Mouse (Mus musculus): ENCODE results near the gene Asic5. TPM values are rescaled to one million over a fixed set of nuclear protein-coding genes. Genes with fewer than 3 reads are reported as not detected.

Asic5 gene
- total and polyA plus RNA-seq, 2 experiments from 2014 or later: not detected

DNA sequence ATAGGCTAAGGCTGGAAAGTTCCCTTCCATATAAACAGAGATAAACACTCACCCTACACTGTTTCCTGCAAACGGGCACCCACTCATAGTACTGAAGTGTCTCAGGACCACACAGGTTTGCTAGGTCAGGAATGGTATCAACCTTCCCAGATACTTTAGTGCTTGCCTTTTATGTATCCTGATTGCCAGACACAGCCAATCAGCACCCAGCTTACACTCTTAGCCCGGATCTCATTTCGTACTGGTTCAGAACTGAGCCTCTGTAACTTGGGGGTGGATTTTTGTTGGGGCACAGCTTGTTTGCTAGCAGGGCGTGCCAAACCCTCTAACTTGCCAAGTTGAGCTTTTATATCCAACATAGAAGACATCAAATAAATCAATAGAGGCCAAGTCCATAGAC lies 6.5 kb upstream of the Asic5 start:
- H3K27ac ChIP-seq (ENCODE audit: low read depth): no peak overlapping the region
- no peak overlapping the region for H3K4me3 ChIP-seq (ENCODE audit: low read depth, low read length)
- no peaks in the 10 kb centered on the region for H3K9me3 ChIP-seq (replicated peaks; ENCODE audit: control insufficient read depth, low read length)
- H3K4me2 ChIP-seq (ENCODE audit: low read depth, low read length): no peak overlapping the region
- DNase-seq (ENCODE audit: low spot score): no peak
- no peak overlapping the region for H3K9ac ChIP-seq (replicated peaks; ENCODE audit: low read depth, low read length)
- no peaks in the 10 kb centered on the region for H3K27me3 ChIP-seq (ENCODE audit: control insufficient read depth, insufficient read depth, low read length)
- TF ChIP-seq CTCF (IDR thresholded peaks at IDR 0.05; ENCODE audit: low read depth): no peak
- TF ChIP-seq EP300 (IDR thresholded peaks at IDR 0.05; ENCODE audit: low read depth): no peak
- no peaks in the 10 kb centered on the region for H3K4me1 ChIP-seq (ENCODE audit: control insufficient read depth, insufficient read depth)
- H3K36me3 ChIP-seq (replicated peaks; ENCODE audit: control insufficient read depth, insufficient read depth, low read length): no peaks in the 10 kb centered on the region
- no peak for ATAC-seq (ENCODE audit: insufficient read depth, low read depth)
- 52% methylated on average over 4 of the region's 4 CpGs for WGBS

DNA sequence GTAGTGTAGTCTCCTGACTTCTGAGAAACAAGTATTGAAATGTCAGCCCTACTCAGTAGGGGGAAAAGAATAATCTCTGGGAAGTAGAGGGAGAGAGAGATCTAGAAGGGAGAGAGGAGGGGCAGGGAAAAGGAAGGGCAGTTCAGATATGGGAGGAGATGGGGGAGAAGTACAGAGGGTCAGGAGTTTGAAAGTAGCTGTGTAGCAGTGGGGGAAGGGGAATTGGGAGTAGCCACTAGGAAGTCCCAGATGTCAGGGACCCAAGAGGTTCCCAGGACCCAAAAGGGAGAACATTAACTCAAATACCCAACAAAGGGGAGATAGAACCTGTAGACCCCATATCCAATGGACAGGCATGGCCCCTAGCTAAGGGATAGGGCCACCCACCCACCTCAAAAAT lies 6.0 kb upstream of the Asic5 start, which contains the start of gene Tdo2:
Tdo2 (minus strand) TSS at position 101 of the 400 bp plus-strand sequence.
- Histone ChIP-seq H3K27me3 (ENCODE audit: control insufficient read depth, insufficient read depth, low read length) (no peaks in the 10 kb centered on the region), H3K27ac (ENCODE audit: low read depth) (no peak within 1 kb of the TSS), H3K4me2 (ENCODE audit: low read depth, low read length) (no peak within 1 kb of the TSS), H3K4me3 (ENCODE audit: low read depth, low read length) (no peak within 1 kb of the TSS), H3K36me3 (replicated peaks; ENCODE audit: control insufficient read depth, insufficient read depth, low read length) (no peaks in the 10 kb centered on the region), H3K4me1 (ENCODE audit: control insufficient read depth, insufficient read depth) (no peaks in the 10 kb centered on the region), H3K9me3 (replicated peaks; ENCODE audit: control insufficient read depth, low read length) (no peaks in the 10 kb centered on the region), H3K9ac (replicated peaks; ENCODE audit: low read depth, low read length) (no peak within 1 kb of the TSS)
- no peak for DNase-seq (ENCODE audit: low spot score)
- ATAC-seq (ENCODE audit: insufficient read depth, low read depth): no peak
- TF ChIP-seq EP300 (IDR thresholded peaks at IDR 0.05; ENCODE audit: low read depth) (no peak), CTCF (IDR thresholded peaks at IDR 0.05; ENCODE audit: low read depth) (no peak)

DNA sequence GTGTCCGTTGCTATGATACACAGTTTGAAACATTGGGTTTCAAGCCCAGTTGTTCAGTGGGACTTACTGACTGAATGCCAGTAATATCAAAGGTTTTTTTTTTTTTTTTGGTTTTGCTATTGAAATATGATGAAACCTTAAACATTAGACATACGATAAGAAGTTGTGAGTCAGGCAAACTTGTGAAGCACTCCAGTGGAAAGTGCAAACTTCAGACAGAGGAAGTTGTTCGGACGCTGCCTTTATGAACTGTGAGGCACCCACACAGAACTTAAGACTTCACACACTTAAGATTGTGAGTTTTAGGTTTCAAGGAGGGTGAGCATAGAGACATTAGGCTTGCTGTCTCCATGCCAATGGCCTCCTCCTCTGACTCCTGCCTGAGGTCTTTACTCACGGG lies 514 bp upstream of the Asic5 start:
- WGBS: 76% methylated on average over 5 of the region's 5 CpGs
- TF ChIP-seq CTCF (IDR thresholded peaks at IDR 0.05; ENCODE audit: low read depth) (no peak), EP300 (IDR thresholded peaks at IDR 0.05; ENCODE audit: low read depth) (no peak)
- H3K27ac ChIP-seq (ENCODE audit: low read depth): no peak overlapping the region
- no peak overlapping the region for H3K4me3 ChIP-seq (ENCODE audit: low read depth, low read length)
- H3K27me3 ChIP-seq (ENCODE audit: control insufficient read depth, insufficient read depth, low read length): no peaks in the 10 kb centered on the region
- no peaks in the 10 kb centered on the region for H3K4me1 ChIP-seq (ENCODE audit: control insufficient read depth, insufficient read depth)
- DNase-seq (ENCODE audit: low spot score) (no peak), ATAC-seq (ENCODE audit: insufficient read depth, low read depth) (no peak)
- no peaks in the 10 kb centered on the region for H3K36me3 ChIP-seq (replicated peaks; ENCODE audit: control insufficient read depth, insufficient read depth, low read length)
- no peak overlapping the region for H3K4me2 ChIP-seq (ENCODE audit: low read depth, low read length)
- no peaks in the 10 kb centered on the region for H3K9me3 ChIP-seq (replicated peaks; ENCODE audit: control insufficient read depth, low read length)
- H3K9ac ChIP-seq (replicated peaks; ENCODE audit: low read depth, low read length): no peak overlapping the region

DNA sequence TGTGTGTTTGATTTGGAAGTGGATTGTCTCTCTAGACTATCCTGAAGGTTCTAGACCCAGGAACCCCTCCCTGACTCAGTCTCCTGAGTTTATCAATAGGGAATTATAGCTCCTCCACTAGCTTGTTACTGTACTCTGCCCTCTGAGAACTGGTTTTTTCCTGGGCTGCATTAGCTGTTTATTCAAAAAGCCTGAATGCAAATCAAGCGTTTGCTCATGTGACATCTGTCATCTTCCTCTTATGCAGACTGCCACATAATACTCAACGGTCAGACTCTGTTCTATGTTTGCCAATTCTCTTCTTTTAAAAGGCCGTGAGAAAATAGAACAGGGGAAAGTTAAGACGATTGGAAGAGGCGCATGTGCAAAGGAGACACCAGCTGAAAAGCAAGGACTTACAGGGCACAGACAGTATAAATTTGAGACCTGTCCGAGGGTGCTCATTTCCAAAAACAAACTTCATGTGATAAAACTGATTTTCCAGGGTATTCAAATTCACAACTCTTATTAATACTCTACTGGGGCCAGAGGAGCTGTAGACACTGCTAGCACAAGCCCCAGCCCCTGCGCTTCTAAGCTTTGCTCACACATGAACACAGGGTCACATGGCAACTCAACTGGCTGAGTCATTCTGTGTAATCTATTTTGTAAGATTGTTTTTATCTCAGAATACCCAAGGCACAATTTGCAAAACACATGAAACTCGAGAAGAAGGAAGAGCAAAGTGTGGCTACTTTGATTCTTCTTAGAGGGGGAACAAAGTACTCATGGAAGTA lies 1.2 kb downstream of the Asic5 start:
- no peaks in the 10 kb centered on the region for H3K9me3 ChIP-seq (replicated peaks; ENCODE audit: control insufficient read depth, low read length)
- H3K4me2 ChIP-seq (ENCODE audit: low read depth, low read length): no peak overlapping the region
- DNase-seq (ENCODE audit: low spot score) (no peak), ATAC-seq (ENCODE audit: insufficient read depth, low read depth) (no peak)
- H3K4me3 ChIP-seq (ENCODE audit: low read depth, low read length): no peak overlapping the region
- WGBS: 63% methylated on average over 8 of the region's 8 CpGs
- H3K4me1 ChIP-seq (ENCODE audit: control insufficient read depth, insufficient read depth): no peaks in the 10 kb centered on the region
- no peaks in the 10 kb centered on the region for H3K27me3 ChIP-seq (ENCODE audit: control insufficient read depth, insufficient read depth, low read length)
- no peak overlapping the region for H3K9ac ChIP-seq (replicated peaks; ENCODE audit: low read depth, low read length)
- no peak for TF ChIP-seq EP300 (IDR thresholded peaks at IDR 0.05; ENCODE audit: low read depth)
- H3K36me3 ChIP-seq (replicated peaks; ENCODE audit: control insufficient read depth, insufficient read depth, low read length): no peaks in the 10 kb centered on the region
- H3K27ac ChIP-seq (ENCODE audit: low read depth): no peak overlapping the region

DNA sequence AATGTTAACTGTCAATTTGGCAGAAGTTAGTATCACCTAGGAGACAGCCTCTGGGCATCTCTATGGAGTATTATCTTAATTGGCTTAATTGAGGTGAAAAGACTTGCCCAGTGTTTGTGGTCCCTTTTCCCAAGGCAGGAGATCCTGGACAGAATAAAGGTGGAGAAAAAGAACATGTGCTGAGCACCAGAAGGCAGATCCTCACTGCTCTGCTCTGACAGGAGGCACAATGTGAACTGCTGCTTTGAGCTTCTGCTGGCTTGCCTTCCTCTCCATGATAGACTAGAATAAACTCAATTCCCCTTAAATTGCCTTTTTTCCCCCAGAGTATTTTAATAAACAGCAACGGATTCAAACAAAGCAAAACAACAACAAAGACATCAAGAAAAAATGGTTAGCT lies 3.0 kb downstream of the Asic5 start:
- DNase-seq (ENCODE audit: low spot score) (no peak), ATAC-seq (ENCODE audit: insufficient read depth, low read depth) (no peak)
- 64% methylated on average over 1 of the region's 1 CpGs for WGBS

DNA sequence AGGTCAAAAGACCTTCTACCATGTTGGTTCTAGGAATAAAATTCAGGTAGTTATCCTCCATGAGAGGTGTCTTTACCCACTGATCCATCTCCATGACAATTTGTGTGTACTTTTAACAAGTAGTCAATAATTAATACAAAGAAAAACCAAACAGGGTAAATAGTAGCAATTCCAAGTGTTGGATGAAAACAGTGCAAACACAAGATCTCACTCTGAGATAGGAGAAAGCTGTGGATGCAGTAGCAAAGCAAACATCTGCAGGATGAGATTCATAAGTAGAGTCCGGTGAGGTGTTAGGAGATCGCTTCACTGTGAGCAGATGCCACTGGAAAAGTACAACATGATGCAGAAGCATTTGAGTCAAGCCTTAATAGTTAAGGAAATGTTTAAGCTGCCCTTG lies 4.0 kb downstream of the Asic5 start:
- Histone ChIP-seq H3K4me1 (ENCODE audit: control insufficient read depth, insufficient read depth) (peaks cover 7% of the 10 kb centered on the region), H3K36me3 (replicated peaks; ENCODE audit: control insufficient read depth, insufficient read depth, low read length) (no peaks in the 10 kb centered on the region), H3K27me3 (ENCODE audit: control insufficient read depth, insufficient read depth, low read length) (no peaks in the 10 kb centered on the region), H3K4me2 (ENCODE audit: low read depth, low read length) (no peak overlapping the region), H3K9me3 (replicated peaks; ENCODE audit: control insufficient read depth, low read length) (no peaks in the 10 kb centered on the region), H3K4me3 (ENCODE audit: low read depth, low read length) (no peak overlapping the region), H3K9ac (replicated peaks; ENCODE audit: low read depth, low read length) (no peak overlapping the region), H3K27ac (ENCODE audit: low read depth) (no peak overlapping the region)
- no peak for TF ChIP-seq CTCF (IDR thresholded peaks at IDR 0.05; ENCODE audit: low read depth)
- TF ChIP-seq EP300 (IDR thresholded peaks at IDR 0.05; ENCODE audit: low read depth): no peak
- DNase-seq (ENCODE audit: low spot score) (no peak), ATAC-seq (ENCODE audit: insufficient read depth, low read depth) (no peak)
- 84% methylated on average over 2 of the region's 2 CpGs for WGBS

More for the DNA sequence above, 3.0 kb downstream of the Asic5 start:
- no peaks in the 10 kb centered on the region for H3K9me3 ChIP-seq (replicated peaks; ENCODE audit: control insufficient read depth, low read length)
- H3K4me1 ChIP-seq (ENCODE audit: control insufficient read depth, insufficient read depth): peaks cover 7% of the 10 kb centered on the region
- TF ChIP-seq CTCF (IDR thresholded peaks at IDR 0.05; ENCODE audit: low read depth) (no peak), EP300 (IDR thresholded peaks at IDR 0.05; ENCODE audit: low read depth) (no peak)
- H3K36me3 ChIP-seq (replicated peaks; ENCODE audit: control insufficient read depth, insufficient read depth, low read length): no peaks in the 10 kb centered on the region
- no peak overlapping the region for H3K9ac ChIP-seq (replicated peaks; ENCODE audit: low read depth, low read length)
- no peak overlapping the region for H3K4me2 ChIP-seq (ENCODE audit: low read depth, low read length)
- H3K4me3 ChIP-seq (ENCODE audit: low read depth, low read length): no peak overlapping the region
- H3K27ac ChIP-seq (ENCODE audit: low read depth): no peak overlapping the region
- no peaks in the 10 kb centered on the region for H3K27me3 ChIP-seq (ENCODE audit: control insufficient read depth, insufficient read depth, low read length)
